Mouse (Mus musculus): Measurements from ENCODE around the gene Gm48552. TPM values are rescaled to one million over a fixed set of nuclear protein-coding genes. Genes with fewer than 3 reads are reported as not detected.

Gm48552 gene
- total RNA-seq, 2 experiments from 2014 or later: not detected

GRCm38 (mm10) chr10:81383802-81384604 lies 4.8 kb upstream of the Gm48552 start, which contains the start of the genes Dohh and Gm48551:
Gene Dohh, plus strand, starts transcription at chr10:81384428.
Gene Gm48551, plus strand, starts transcription at chr10:81384466.
- ATAC-seq (replicated peaks; ENCODE audit: low FRiP score, poor library complexity, severe bottlenecking): peak; percentile 74

GRCm38 (mm10) chr10:81384605-81384982 lies 4.2 kb upstream of the Gm48552 start:
- ATAC-seq (replicated peaks; ENCODE audit: low FRiP score, poor library complexity, severe bottlenecking): no peak

- no peak for ATAC-seq (replicated peaks; ENCODE audit: low FRiP score, poor library complexity, severe bottlenecking)
Measured at GRCm38 (mm10) chr10:81385603-81386306, 3.0 kb upstream of the Gm48552 start.

- ATAC-seq (replicated peaks; ENCODE audit: low FRiP score, poor library complexity, severe bottlenecking): no peak
Measured at GRCm38 (mm10) chr10:81387716-81388115, 1.1 kb upstream of the Gm48552 start.

- no peak for ATAC-seq (replicated peaks; ENCODE audit: low FRiP score, poor library complexity, severe bottlenecking)
Measured at GRCm38 (mm10) chr10:81389373-81389772, 568 bp downstream of the Gm48552 start.

- peak; percentile 64 for ATAC-seq (replicated peaks; ENCODE audit: low FRiP score, poor library complexity, severe bottlenecking)
Measured at GRCm38 (mm10) chr10:81389801-81390677, 1.2 kb downstream of the Gm48552 start.

- no peak for ATAC-seq (replicated peaks; ENCODE audit: low FRiP score, poor library complexity, severe bottlenecking)
Measured at GRCm38 (mm10) chr10:81390678-81390965, 1.8 kb downstream of the Gm48552 start.

- ATAC-seq (replicated peaks; ENCODE audit: low FRiP score, poor library complexity, severe bottlenecking): no peak
Measured at GRCm38 (mm10) chr10:81392270-81392669, 3.5 kb downstream of the Gm48552 start.

- no peak for ATAC-seq (replicated peaks; ENCODE audit: low FRiP score, poor library complexity, severe bottlenecking)
Measured at GRCm38 (mm10) chr10:81392781-81393185, 4.0 kb downstream of the Gm48552 start, which contains the start of gene Smim24. Gene Smim24, plus strand, starts transcription at chr10:81393051.

GRCm38 (mm10) chr10:81393456-81394063 lies 4.8 kb downstream of the Gm48552 start:
- ATAC-seq (replicated peaks; ENCODE audit: low FRiP score, poor library complexity, severe bottlenecking): no peak

GRCm38 (mm10) chr10:81395127-81395526 lies 6.3 kb downstream of the Gm48552 start:
- ATAC-seq (replicated peaks; ENCODE audit: low FRiP score, poor library complexity, severe bottlenecking): peak; percentile 37; the same call in 1 of the 2 replicates

GRCm38 (mm10) chr10:81395865-81396264 lies 7.1 kb downstream of the Gm48552 start:
- ATAC-seq (replicated peaks; ENCODE audit: low FRiP score, poor library complexity, severe bottlenecking): no peak

- ATAC-seq (replicated peaks; ENCODE audit: low FRiP score, poor library complexity, severe bottlenecking): no peak
Measured at GRCm38 (mm10) chr10:81396749-81397148, 7.9 kb downstream of the Gm48552 start.

GRCm38 (mm10) chr10:81399296-81399695 lies 10.5 kb downstream of the Gm48552 start:
- ATAC-seq (replicated peaks; ENCODE audit: low FRiP score, poor library complexity, severe bottlenecking): no peak

- ATAC-seq (replicated peaks; ENCODE audit: low FRiP score, poor library complexity, severe bottlenecking): no peak
Measured at GRCm38 (mm10) chr10:81399798-81400308, 11.0 kb downstream of the Gm48552 start.

GRCm38 (mm10) chr10:81400371-81401204 lies 11.8 kb downstream of the Gm48552 start:
- ATAC-seq (replicated peaks; ENCODE audit: low FRiP score, poor library complexity, severe bottlenecking): no peak

- no peak for ATAC-seq (replicated peaks; ENCODE audit: low FRiP score, poor library complexity, severe bottlenecking)
Measured at GRCm38 (mm10) chr10:81401205-81401520, 12.4 kb downstream of the Gm48552 start.

GRCm38 (mm10) chr10:81401521-81402226 lies 12.9 kb downstream of the Gm48552 start:
- ATAC-seq (replicated peaks; ENCODE audit: low FRiP score, poor library complexity, severe bottlenecking): peak; percentile 79

Measured in erythroid progenitor cell, adult 5-6 weeks (primary cell).